Mouse (Mus musculus) liver, embryonic 12.5 days (tissue): ENCODE measurements at regions not wholly inside any gene's neighbourhood (a gene's known extent, or its start where the extent isn't known, plus 50 kb on each side); places are given as distances from the start of the nearest gene placed in this dataset.

Source experiments
- ATAC-seq: fragments of 200-750 bp; cut with Nextera tagmentation; 2 replicates; pipeline ENCODE4 v1.8.0; 2017; ENCODE audit warnings: moderate number of reproducible peaks, mild to moderate bottlenecking, moderate library complexity
- H3K27ac ChIP-seq: fragments of 300-500 bp; sonication (generic); 2 replicates; pipeline ENCODE4 v1.5.1; 2016; ENCODE audit warnings: mild to moderate bottlenecking
- H3K27me3 ChIP-seq: fragments of 300-500 bp; sonication (generic); replicated peaks from 2 replicates; pipeline ENCODE4 v1.6.1; 2016; ENCODE audit warnings: mild to moderate bottlenecking, moderate library complexity
- H3K36me3 ChIP-seq: fragments of 300-500 bp; sonication (generic); 2 replicates; pipeline ENCODE4 v1.6.1; 2016; ENCODE audit warnings: mild to moderate bottlenecking, moderate library complexity
- H3K4me1 ChIP-seq: fragments of 300-500 bp; sonication (generic); 2 replicates; pipeline ENCODE4 v1.6.1; 2016
- H3K4me2 ChIP-seq: fragments of 300-500 bp; sonication (generic); 2 replicates; pipeline ENCODE4 v1.6.1; 2016; ENCODE audit warnings: mild to moderate bottlenecking, moderate library complexity
- H3K4me3 ChIP-seq: fragments of 300-500 bp; sonication (generic); 2 replicates; pipeline ENCODE4 v1.5.1; 2016; ENCODE audit warnings: mild to moderate bottlenecking, moderate library complexity
- H3K9ac ChIP-seq: fragments of 300-500 bp; sonication (generic); 2 replicates; pipeline ENCODE4 v1.6.1; 2016; ENCODE audit warnings: mild to moderate bottlenecking, moderate library complexity
- H3K9me3 ChIP-seq: fragments of 300-500 bp; sonication (generic); replicated peaks from 2 replicates; pipeline ENCODE4 v1.6.1; 2016; ENCODE audit warnings: mild to moderate bottlenecking, moderate library complexity
- WGBS: fragments of 180-500 bp; shearing (Covaris S2); methylation state at CpG from one replicate; pipeline ENCODE4 v1.1.7; 2016; ENCODE audit not compliant: insufficient replicate concordance; 5-methylcytosine and 5-hydroxymethylcytosine counted together

DNA sequence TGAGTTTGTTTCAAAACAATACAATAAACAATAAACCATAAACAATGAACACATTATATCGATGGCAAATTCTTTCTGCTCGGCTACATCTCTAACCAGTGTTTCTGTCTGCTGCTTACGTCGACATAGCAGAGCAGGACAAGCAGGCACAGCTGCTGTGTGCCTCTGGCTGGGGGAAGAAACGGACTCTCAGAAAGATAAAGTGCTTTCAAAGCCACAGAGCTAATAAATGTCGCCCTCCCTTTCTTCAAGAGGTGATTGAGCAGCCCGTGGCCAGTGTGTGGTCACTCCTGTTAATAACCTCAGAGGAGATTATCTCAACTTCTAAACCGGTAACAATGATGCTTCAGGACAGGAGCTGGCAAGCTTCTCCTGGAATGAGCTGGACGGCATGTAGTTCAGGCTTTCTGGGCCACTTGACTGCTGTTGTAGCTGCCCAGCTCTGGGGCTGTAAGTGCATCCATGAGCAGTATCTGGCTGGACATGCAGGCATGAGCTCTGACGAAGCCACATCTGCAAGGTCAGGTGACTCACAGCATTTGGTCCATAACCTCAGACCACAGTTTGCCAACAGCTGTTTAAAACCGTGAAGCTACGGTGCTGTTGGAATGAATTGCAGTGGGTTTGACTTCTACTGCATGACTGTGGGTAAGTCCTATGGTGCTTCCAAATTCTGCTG lies 55.6 kb downstream of the Evx1 start:
- Histone ChIP-seq H3K36me3 (no peaks in the 10 kb centered on the region), H3K9ac (no peak overlapping the region), H3K4me2 (no peak overlapping the region), H3K4me3 (no peak overlapping the region), H3K9me3 (no peaks in the 10 kb centered on the region), H3K4me1 (no peaks in the 10 kb centered on the region), H3K27me3 (peaks cover 20% of the 10 kb centered on the region; the same call in 1 of the 2 replicates), H3K27ac (no peak overlapping the region)
- ATAC-seq, result no peak
- 35% methylated on average over 12 of the region's 12 CpGs for WGBS

DNA sequence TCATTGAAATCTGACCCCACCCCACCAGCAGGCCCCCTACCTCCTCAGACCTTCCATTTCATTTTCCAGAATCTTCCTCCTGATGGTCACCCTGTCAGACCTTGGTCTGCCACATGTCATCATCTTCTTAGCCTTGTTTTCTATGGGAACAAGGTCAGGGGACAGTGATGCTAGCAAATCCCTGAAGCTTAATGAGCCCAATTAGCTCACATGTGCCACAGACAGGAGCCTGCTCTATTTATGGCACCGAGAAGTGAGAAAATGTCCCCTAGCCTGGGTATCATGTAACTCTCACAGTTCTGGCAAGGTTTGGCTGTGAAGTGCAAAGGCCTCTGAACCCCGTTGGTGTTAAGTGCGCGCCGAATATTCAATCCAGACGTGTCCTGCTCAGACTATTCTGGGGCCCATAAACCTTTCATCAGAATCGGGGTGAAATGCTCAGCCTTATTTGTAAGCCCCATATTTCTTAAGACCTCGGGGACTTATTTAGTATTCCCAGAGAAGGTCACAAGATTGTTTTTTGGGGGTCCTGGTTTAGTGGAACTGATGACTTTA lies 57.6 kb downstream of the Evx1 start:
- ATAC-seq, result no peak
- 81% methylated on average over 8 of the region's 8 CpGs for WGBS

DNA sequence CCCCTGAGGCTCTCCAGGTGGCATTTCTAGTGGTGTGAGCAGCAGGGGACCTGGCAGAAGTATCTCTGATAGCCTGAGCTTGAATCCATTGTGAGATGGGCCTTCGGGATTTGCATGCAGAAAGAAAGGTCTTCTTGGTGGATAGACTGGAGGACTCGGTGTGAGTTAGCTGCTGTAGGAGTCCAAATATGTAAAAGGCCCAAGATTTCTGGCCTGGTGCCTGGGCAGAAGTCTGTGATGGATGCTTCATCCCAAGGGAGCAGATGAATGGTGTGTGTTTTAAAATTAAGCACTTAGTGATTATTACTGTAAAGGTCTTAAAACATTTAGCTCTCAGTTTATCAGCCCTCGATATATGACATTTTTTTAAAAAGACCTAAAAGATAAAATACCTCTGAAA lies 65.8 kb downstream of the Evx1 start:
- Histone ChIP-seq H3K4me2 (no peak overlapping the region), H3K27me3 (no peaks in the 10 kb centered on the region), H3K4me3 (no peak overlapping the region), H3K27ac (no peak overlapping the region), H3K9ac (no peak overlapping the region), H3K36me3 (no peaks in the 10 kb centered on the region), H3K4me1 (no peaks in the 10 kb centered on the region), H3K9me3 (0 out of 2 replicates have a peak, but pooled peaks cover 2% of the 10 kb centered on the region)
- 60% methylated on average over 3 of the region's 3 CpGs for WGBS
- no peak for ATAC-seq

More for the DNA sequence above, 57.6 kb downstream of the Evx1 start:
- H3K4me3 ChIP-seq, result no peak overlapping the region
- H3K4me2 ChIP-seq, result no peak overlapping the region
- H3K27me3 ChIP-seq, result peaks cover 20% of the 10 kb centered on the region; the same call in 1 of the 2 replicates
- H3K9ac ChIP-seq, result no peak overlapping the region
- no peaks in the 10 kb centered on the region for H3K9me3 ChIP-seq
- H3K36me3 ChIP-seq, result no peaks in the 10 kb centered on the region
- no peaks in the 10 kb centered on the region for H3K4me1 ChIP-seq
- no peak overlapping the region for H3K27ac ChIP-seq

DNA sequence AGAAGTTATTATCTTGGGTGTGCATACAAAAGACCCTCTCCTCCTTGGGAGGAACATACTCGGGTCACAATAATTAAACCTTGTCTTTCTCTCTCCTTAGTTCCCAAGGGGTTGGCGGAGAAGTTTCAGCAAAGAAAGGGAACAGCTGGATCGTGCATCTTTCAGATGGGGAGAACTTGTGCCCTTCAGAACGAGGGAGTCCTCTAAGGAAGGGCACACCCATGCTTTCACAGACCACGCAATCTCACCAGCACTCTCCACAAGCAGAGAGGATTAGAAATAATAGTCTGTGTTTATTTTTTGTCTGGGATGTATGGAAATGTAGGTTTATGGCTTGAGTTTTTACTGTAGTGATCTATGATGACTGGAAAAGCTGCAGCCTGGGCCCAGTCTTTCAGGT lies 66.3 kb downstream of the Evx1 start:
- no peaks in the 10 kb centered on the region for H3K4me1 ChIP-seq
- WGBS, result 56% methylated on average over 5 of the region's 5 CpGs
- H3K4me2 ChIP-seq, result no peak overlapping the region
- no peak overlapping the region for H3K4me3 ChIP-seq
- H3K9me3 ChIP-seq, result 0 out of 2 replicates have a peak, but pooled peaks cover 2% of the 10 kb centered on the region
- H3K27ac ChIP-seq, result no peak overlapping the region
- no peaks in the 10 kb centered on the region for H3K36me3 ChIP-seq
- no peak for ATAC-seq
- no peak overlapping the region for H3K9ac ChIP-seq
- H3K27me3 ChIP-seq, result no peaks in the 10 kb centered on the region

DNA sequence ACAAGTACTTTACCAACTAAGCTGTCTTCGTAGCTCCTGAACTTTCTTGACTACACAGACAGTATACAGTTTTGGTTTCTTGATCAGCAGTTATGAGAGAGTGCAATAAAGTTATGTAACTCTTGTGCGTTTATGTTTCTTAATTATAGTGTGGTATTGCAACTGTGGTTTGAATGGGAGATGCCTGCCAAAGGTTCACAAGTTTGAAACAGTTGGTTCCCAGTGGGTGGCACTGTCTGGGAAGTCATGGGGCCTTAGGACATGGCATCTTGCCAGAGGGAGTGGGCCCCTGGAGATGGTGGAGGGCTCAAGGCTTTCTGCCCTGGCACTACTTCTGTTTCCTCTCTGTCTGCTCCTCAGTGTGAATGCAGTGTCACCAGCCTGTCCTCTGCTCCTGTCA lies 71.7 kb downstream of the Evx1 start:
- Histone ChIP-seq H3K4me2 (no peak overlapping the region), H3K9me3 (0 out of 2 replicates have a peak, but pooled peaks cover 2% of the 10 kb centered on the region), H3K4me3 (no peak overlapping the region), H3K4me1 (no peaks in the 10 kb centered on the region), H3K9ac (no peak overlapping the region), H3K36me3 (no peaks in the 10 kb centered on the region), H3K27ac (no peak overlapping the region), H3K27me3 (0 out of 2 replicates have a peak, but pooled peaks cover 5% of the 10 kb centered on the region)
- 68% methylated on average over 2 of the region's 2 CpGs for WGBS
- ATAC-seq, result no peak

DNA sequence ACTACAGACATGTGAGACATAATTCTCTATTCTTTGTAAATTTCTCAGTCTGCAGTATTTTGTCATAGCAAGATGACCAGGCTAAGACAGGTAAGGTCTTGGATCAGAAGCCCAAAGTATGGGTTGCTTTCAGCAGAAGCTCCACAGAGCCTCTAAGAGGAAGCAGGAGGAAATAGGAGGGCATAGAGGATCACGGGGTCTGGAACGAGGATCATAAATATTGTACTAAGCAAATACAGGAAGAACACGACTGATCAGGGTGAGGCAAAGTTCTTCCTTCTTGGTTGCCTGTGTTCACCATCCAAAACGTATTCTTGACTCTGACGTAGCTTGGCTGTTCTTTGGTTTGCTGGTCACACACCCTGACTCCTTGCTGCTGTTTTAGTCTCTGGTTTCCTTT lies 88.1 kb downstream of the Evx1 start:
- 40% methylated on average over 5 of the region's 5 CpGs for WGBS
- Histone ChIP-seq H3K4me2 (no peak overlapping the region), H3K36me3 (no peaks in the 10 kb centered on the region)

DNA sequence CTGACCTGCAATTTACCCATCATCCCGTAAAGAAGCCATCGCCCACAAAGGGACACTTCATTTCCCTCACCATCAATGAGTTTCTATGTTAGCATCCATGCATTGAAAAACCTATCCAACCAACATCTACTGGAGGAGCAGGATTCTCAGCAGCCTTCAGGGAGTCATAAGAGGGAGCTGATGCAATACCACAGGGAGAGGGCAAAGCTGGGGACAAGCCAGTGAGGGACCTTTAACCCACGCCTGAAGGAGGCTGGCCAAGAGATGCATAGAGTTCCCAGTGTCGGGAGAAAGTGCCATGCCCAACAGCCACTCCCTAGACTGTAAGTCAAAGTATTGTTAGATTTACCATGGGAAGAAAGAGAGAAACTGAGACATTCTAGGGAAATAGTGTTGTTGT lies 96.7 kb downstream of the Evx1 start:
- H3K9me3 ChIP-seq, result no peaks in the 10 kb centered on the region
- no peak overlapping the region for H3K4me2 ChIP-seq
- no peaks in the 10 kb centered on the region for H3K4me1 ChIP-seq
- no peak for ATAC-seq
- H3K27ac ChIP-seq, result no peak overlapping the region
- no peak overlapping the region for H3K9ac ChIP-seq
- no peaks in the 10 kb centered on the region for H3K36me3 ChIP-seq
- WGBS, result 62% methylated on average over 4 of the region's 4 CpGs
- no peaks in the 10 kb centered on the region for H3K27me3 ChIP-seq
- H3K4me3 ChIP-seq, result no peak overlapping the region

More for the DNA sequence above, 88.1 kb downstream of the Evx1 start:
- Histone ChIP-seq H3K27me3 (no peaks in the 10 kb centered on the region), H3K4me3 (no peak overlapping the region), H3K27ac (no peak overlapping the region), H3K9ac (no peak overlapping the region), H3K9me3 (no peaks in the 10 kb centered on the region), H3K4me1 (no peaks in the 10 kb centered on the region)
- ATAC-seq, result no peak

DNA sequence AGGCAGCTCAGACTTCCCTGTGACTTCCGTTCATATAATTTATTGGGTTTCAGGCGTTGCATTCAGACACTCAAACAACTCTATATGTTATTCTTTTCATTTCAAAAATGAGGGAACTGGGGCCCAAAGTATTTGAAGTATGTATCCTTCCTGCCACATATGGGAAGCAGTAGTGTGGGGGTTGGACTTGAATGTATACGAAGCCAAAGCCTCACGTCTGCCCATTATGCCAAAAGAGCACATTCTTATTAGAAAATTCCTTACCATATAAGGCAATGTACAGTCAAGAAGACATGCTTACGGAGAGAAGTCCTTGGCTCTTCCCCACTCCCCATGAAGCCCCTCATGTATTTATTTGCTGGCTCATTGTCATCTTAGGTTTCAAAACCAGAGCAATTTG lies 97.4 kb downstream of the Evx1 start:
- H3K36me3 ChIP-seq, result no peaks in the 10 kb centered on the region
- no peaks in the 10 kb centered on the region for H3K9me3 ChIP-seq
- no peaks in the 10 kb centered on the region for H3K4me1 ChIP-seq
- H3K27me3 ChIP-seq, result no peaks in the 10 kb centered on the region
- H3K27ac ChIP-seq, result no peak overlapping the region
- H3K9ac ChIP-seq, result no peak overlapping the region
- no peak for ATAC-seq
- H3K4me2 ChIP-seq, result no peak overlapping the region
- WGBS, result 65% methylated on average over 5 of the region's 5 CpGs
- H3K4me3 ChIP-seq, result no peak overlapping the region

DNA sequence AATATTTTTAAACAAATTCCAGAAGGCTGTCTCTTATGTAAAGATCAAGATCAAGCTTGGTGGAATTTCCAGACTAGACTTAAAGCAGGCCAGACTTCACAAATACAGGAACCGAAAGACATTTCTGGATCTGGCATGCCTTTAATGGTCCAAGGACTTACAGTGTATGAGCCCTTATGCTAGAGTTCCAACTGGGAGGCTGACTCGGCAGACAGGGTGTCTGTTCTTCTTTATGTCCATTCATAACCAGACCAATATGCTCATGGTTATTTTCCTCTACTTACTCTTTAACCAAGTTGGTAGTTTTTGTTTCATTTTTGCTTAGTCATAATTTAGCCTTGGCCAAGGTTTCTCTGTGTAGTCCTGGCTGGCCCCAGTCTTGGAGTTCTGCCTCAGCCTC lies 98.0 kb downstream of the Evx1 start:
- Histone ChIP-seq H3K36me3 (no peaks in the 10 kb centered on the region), H3K4me3 (no peak overlapping the region), H3K27ac (no peak overlapping the region), H3K9ac (no peak overlapping the region), H3K27me3 (no peaks in the 10 kb centered on the region), H3K4me2 (no peak overlapping the region), H3K4me1 (no peaks in the 10 kb centered on the region), H3K9me3 (no peaks in the 10 kb centered on the region)
- WGBS, result 74% methylated on average over 2 of the region's 2 CpGs
- ATAC-seq, result no peak

DNA sequence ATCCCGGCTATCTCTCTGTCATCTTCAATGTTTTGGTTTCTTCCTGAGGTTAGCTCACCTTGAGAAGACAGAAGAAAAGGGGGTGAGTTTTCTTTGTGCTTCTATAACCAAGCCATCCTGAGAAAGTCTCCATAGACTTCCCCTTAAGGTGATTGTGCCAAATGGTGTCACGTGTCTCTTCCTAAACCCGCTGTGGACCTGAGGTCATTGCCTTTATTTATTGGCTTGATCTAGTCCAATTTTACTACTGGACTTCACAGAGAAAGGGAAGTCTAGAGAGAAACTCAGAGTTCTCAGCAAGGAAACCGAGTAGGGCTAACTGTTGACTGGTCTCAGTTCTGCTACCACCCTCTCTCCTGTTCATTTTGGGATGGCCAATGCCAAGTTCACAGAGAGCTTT lies 100.3 kb downstream of the Evx1 start:
- no peak overlapping the region for H3K4me2 ChIP-seq
- no peaks in the 10 kb centered on the region for H3K36me3 ChIP-seq
- ATAC-seq, result no peak
- no peak overlapping the region for H3K27ac ChIP-seq
- no peaks in the 10 kb centered on the region for H3K9me3 ChIP-seq
- no peaks in the 10 kb centered on the region for H3K27me3 ChIP-seq
- H3K4me3 ChIP-seq, result no peak overlapping the region
- H3K4me1 ChIP-seq, result no peaks in the 10 kb centered on the region
- WGBS, result 73% methylated on average over 4 of the region's 4 CpGs
- H3K9ac ChIP-seq, result no peak overlapping the region

DNA sequence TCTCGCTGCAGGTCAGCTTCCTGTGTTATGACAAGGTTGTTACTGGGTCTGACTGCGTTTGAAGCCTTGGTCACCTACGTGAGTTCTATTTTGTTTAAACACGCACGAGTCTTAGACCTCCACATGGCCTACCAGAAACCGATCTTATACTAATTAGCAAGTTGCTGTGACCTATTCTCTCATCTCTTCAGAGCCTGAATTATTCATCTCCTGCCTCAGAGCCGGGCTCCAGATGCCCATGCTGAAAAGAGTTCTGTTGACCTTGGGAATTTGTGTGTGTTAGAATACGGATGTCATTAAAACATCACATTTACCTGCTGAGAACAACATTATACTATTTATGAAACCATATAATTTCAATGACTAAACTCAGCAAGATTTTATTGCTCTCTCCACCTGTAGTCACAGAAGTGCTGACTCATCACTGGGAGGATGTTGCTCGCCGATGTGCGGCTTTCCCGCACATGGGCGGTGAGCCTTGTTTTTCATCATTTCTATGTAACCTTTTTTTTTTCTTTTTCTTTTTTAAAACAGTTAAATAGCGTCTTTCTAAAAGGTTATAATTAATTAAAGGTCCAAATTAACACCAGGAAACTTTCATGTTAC lies 102.1 kb downstream of the Evx1 start:
- H3K4me3 ChIP-seq, result no peak overlapping the region
- no peaks in the 10 kb centered on the region for H3K9me3 ChIP-seq
- no peak overlapping the region for H3K4me2 ChIP-seq
- H3K36me3 ChIP-seq, result no peaks in the 10 kb centered on the region
- no peak overlapping the region for H3K9ac ChIP-seq
- WGBS, result 77% methylated on average over 14 of the region's 14 CpGs
- no peak for ATAC-seq
- H3K4me1 ChIP-seq, result no peaks in the 10 kb centered on the region
- H3K27me3 ChIP-seq, result no peaks in the 10 kb centered on the region
- no peak overlapping the region for H3K27ac ChIP-seq

DNA sequence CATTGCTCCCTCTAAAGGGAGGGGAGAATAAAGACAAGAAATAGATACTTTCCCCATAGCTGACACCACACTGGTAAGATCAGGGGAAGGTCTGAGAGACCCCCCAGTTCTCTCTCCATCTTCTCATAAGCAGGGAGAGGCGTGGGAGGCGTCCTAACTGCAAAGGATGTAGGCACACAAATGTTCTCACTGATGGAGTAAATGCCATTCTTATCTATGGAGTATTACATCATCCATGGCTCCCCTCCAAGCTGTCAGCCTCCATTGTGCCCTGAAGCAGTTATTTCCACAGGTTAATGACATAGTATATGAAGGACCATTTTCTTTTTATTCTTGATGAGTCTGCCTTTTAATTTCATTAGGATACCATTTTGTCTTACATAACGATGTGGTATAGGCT lies 103.2 kb downstream of the Evx1 start:
- no peaks in the 10 kb centered on the region for H3K4me1 ChIP-seq
- H3K4me2 ChIP-seq, result no peak overlapping the region
- H3K9me3 ChIP-seq, result no peaks in the 10 kb centered on the region
- H3K27me3 ChIP-seq, result no peaks in the 10 kb centered on the region
- H3K4me3 ChIP-seq, result no peak overlapping the region
- H3K9ac ChIP-seq, result no peak overlapping the region
- H3K27ac ChIP-seq, result no peak overlapping the region
- 53% methylated on average over 3 of the region's 3 CpGs for WGBS
- no peak for ATAC-seq
- H3K36me3 ChIP-seq, result no peaks in the 10 kb centered on the region
